Mouse (Mus musculus): ENCODE data around the gene Dennd4a.

Gene Dennd4a

GRCm38 (mm10) chr9:64810822-64811537, at the start of gene Dennd4a:
Dennd4a (plus strand) TSS chr9:64811340.
- peak; percentile 98 for DNase-seq (ENCODE audit: low spot score)

GRCm38 (mm10) chr9:64764824-64765223, 46.3 kb upstream of the Dennd4a start:
- no peak for DNase-seq (ENCODE audit: low spot score)

GRCm38 (mm10) chr9:64766136-64766535, 45.0 kb upstream of the Dennd4a start:
- no peak for DNase-seq (ENCODE audit: low spot score)

- DNase-seq (ENCODE audit: low spot score) = no peak
These were observed 43.3 kb upstream of the Dennd4a start for GRCm38 (mm10) chr9:64767796-64768195.

- peak; percentile 65 for DNase-seq (ENCODE audit: low spot score)
These were observed 42.0 kb upstream of the Dennd4a start for GRCm38 (mm10) chr9:64769066-64769695.

- DNase-seq (ENCODE audit: low spot score) = no peak
These were observed 41.2 kb upstream of the Dennd4a start for GRCm38 (mm10) chr9:64769911-64770310.

GRCm38 (mm10) chr9:64770411-64770849, 40.7 kb upstream of the Dennd4a start:
- no peak for DNase-seq (ENCODE audit: low spot score)

- DNase-seq (ENCODE audit: low spot score) = no peak
These were observed 39.9 kb upstream of the Dennd4a start for GRCm38 (mm10) chr9:64771236-64771635.

- DNase-seq (ENCODE audit: low spot score) = no peak
These were observed 37.9 kb upstream of the Dennd4a start for GRCm38 (mm10) chr9:64773254-64773653.

GRCm38 (mm10) chr9:64773936-64774335, 37.2 kb upstream of the Dennd4a start:
- DNase-seq (ENCODE audit: low spot score) = no peak

GRCm38 (mm10) chr9:64774411-64774811, 36.7 kb upstream of the Dennd4a start:
- no peak for DNase-seq (ENCODE audit: low spot score)

- no peak for DNase-seq (ENCODE audit: low spot score)
These were observed 36.3 kb upstream of the Dennd4a start for GRCm38 (mm10) chr9:64774883-64775282.

GRCm38 (mm10) chr9:64775491-64775890, 35.6 kb upstream of the Dennd4a start:
- DNase-seq (ENCODE audit: low spot score) = no peak

GRCm38 (mm10) chr9:64777441-64777987, 33.6 kb upstream of the Dennd4a start:
- no peak for DNase-seq (ENCODE audit: low spot score)

- DNase-seq (ENCODE audit: low spot score) = no peak
These were observed 33.0 kb upstream of the Dennd4a start for GRCm38 (mm10) chr9:64778151-64778550.

- peak; percentile 59 for DNase-seq (ENCODE audit: low spot score)
These were observed 31.5 kb upstream of the Dennd4a start for GRCm38 (mm10) chr9:64779628-64780027.

GRCm38 (mm10) chr9:64783511-64783910, 27.6 kb upstream of the Dennd4a start:
- DNase-seq (ENCODE audit: low spot score) = no peak

- DNase-seq (ENCODE audit: low spot score) = peak; percentile 72
These were observed 26.3 kb upstream of the Dennd4a start for GRCm38 (mm10) chr9:64784841-64785240.

- no peak for DNase-seq (ENCODE audit: low spot score)
These were observed 24.8 kb upstream of the Dennd4a start for GRCm38 (mm10) chr9:64786216-64786905.

- no peak for DNase-seq (ENCODE audit: low spot score)
These were observed 23.1 kb upstream of the Dennd4a start for GRCm38 (mm10) chr9:64788070-64788469.

GRCm38 (mm10) chr9:64789341-64789761, 21.8 kb upstream of the Dennd4a start:
- DNase-seq (ENCODE audit: low spot score) = peak; percentile 70

GRCm38 (mm10) chr9:64789887-64790400, 21.2 kb upstream of the Dennd4a start:
- DNase-seq (ENCODE audit: low spot score) = no peak
